Mouse (Mus musculus) megakaryocyte, embryonic 14.5 days (primary cell): ENCODE measurements around the gene Fam19a1.

Source experiments
- FLI1 ChIP-seq: IDR thresholded peaks from 2 replicates; pipeline ENCODE4 v1.6.1; 2012; ENCODE audit warnings: low read length, inconsistent platforms, mixed read lengths
- GATA1 ChIP-seq: IDR thresholded peaks from 3 replicates; pipeline ENCODE4 v1.6.1; 2012; ENCODE audit warnings: mixed read lengths, low read length, inconsistent platforms, borderline replicate concordance

- TF ChIP-seq GATA1 = no peak
- no peak for TF ChIP-seq FLI1
Measured at GRCm38 (mm10) chr6:96593031-96593430, 480.1 kb downstream of the Fam19a1 start.
